Mouse (Mus musculus): ENCODE results near the gene Inhbc.
A peak's percentile ranks its signal among the peaks of the same experiment; 100 is the strongest.

Inhbc gene

DNA sequence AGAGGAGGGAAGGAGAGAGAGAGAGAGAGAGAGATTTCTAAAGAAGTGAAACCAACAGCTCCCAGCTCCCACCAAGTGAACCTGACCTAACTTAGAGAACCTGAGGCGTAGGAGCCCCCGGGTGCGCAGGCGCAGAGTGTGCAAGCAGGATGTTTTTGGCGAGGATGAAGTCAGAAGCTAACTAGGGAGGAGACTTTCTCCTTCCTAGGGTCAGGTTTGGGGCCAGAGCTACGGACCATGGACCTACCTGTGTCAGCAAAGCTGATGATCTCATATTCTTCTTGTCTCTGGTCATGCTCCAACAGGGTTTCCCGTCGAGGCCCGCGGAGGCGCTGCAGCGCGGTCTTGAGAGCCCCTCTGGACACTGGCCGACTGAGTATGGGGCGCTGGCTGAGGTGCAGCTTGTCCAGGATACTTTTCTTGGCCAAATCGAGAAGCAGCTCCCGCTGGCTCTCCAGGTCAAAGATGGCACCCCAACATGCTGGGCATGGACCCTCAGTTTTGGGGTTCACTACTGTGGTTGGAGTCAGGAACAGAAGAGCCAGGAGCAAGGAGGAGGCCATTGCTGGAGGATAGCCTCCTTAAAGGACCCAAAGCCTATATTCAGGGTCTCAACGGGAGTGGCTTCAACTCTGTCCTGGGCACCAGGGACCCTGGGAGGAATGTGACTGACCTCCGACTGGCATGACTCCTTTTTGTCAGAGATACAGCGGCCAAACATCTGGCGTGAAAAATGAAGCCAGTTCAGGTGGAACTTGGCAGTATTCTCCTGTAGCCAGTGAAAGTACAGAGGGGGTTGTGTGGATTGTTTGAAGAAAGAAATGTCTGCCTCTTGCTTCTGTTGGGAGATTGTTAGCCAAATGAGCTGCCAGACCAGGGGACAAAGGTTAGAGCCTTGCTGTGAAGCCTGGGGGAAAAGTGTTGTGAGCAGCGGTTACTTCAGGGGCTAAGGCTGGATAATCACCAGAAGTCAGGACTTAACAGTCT, at the start of gene Inhbc:
Inhbc (minus strand) TSS at position 598 of the 987 bp plus-strand sequence.
- no peak for DNase-seq (ENCODE audit: low read depth)

DNA sequence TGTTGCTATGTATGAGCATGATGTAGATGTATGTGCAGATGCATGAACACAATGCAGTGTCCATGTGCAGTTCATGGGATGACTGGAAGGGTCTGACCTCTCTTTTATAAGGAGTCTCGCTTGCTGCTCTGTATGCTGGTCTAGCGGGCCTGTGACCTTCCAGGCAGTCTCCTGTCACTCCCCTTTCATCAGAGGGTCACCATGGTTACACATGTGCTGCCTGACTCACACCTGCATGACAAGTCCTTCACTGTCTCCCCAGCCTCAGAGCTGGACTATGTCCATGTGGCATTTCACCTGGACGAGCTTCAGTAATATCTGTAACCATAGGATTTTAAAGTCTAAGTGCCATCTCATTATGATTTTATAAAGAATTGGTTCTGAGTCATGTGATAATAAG, 43.9 kb upstream of the Inhbc start:
- DNase-seq (ENCODE audit: low read depth) = no peak

DNA sequence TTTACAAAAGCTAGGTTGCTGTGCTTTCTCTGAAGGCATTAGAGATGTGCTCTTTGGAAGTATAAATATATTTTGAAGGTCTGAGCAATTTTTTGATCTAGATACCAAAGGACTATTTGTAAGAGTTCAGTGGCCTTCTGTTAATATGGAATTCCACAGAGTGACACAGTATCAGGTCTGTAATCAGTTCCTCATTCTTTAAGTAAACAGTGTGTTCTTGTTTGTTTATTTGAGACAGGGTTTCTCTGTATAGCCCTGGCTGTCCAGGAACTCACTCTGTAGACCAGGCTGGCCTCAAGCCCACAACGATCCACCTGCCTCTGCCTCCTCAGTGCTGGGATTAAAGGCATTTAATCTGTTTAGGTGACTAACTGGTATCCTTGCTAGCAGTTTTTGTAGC, 43.4 kb upstream of the Inhbc start:
- no peak for DNase-seq (ENCODE audit: low read depth)

DNA sequence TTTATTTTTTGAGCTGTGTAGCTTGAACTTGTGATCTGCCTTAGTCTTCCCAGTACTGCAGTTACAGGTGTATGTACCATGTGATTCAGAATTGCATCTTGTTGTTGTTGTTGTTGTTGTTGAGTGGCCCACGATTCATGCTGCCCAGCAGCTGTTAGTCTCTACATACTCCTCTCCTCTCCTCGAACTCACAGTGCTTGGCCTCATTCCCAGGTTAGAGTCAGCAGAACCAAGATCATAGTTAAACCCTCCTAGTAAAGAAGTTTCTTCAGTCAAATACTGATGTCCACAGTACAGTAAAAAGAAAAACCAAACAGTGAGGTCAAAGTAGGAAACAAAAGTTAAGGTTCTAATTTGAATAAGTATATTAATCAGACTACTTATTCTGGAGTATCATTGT, 42.5 kb upstream of the Inhbc start:
- no peak for DNase-seq (ENCODE audit: low read depth)

DNA sequence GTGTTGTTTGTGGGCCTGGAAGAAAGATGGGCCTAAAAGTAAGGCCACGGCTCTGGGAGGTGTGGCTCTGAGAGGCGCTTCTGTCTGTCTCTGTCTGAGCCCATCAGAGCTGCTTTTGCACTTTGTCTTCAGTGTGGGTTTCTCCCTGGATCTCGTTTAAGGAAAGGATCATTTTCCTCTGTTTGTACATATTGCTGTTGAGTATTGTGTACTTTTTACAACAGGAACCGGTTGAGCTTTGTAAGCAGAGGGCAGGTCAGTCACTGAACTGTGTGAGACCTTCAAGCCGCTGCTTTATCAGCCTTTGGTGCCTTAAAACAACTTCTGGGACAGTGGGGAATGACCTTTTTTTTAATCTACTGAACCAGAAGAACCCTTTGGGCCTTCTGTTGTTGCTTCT, 41.9 kb upstream of the Inhbc start:
- no peak for DNase-seq (ENCODE audit: low read depth)

DNA sequence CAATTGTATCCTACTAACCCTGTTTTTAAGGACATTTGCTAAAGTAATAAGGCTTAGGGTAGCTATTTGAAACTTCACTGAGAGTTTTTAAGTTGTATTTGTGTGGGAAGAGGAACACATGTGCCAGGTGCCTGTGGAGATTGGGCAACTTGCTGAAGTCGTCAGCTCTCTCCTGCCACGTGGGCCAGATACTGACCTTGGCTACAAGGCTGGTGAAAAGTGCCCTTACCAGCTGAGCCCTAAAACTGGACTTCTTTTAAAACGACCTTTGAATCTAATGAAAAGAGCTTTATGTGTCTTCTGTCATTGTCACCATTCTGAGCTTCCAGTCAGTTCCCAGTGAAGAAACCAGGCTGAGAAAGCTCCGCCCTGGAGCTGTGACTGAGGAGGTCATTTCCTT, 37.2 kb upstream of the Inhbc start:
- no peak for DNase-seq (ENCODE audit: low read depth)

DNA sequence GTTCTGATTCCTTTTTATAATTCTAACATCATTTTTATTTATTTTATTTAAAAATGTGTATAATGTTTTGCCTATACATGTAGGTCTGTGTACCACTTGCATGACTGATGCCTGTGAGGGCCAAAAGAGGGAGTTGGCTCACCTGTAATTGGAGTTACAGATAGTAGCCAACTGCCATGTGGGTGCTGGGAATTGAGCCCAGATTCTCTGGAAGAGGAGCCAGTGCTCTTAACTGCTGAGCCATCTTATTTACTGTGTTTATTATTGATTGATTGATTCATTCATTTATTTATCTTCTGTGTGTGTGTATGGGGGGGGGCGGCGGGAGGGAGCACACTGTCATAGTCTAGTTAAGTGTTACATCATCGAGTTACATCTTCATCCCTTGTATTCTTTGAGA, 34.5 kb upstream of the Inhbc start:
- DNase-seq (ENCODE audit: low read depth) = no peak

DNA sequence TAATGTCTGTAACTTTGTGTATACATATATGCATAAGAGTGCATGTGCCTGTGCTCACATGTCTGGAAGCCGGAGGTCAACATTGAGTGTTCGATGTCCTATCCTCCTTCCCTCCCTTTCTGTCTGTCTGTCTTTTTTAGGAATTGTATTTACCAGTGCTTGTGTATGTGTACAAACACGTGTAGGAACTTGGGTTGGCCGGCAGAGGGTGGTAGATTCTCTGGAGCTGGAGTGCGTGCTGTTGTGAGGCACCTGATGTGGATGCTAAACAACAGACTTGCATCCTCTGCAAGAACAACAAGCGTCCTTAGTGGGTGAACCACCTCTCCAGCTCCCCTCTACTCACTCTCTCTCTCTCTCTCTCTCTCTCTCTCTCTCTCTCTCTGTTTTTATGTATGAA, 21.5 kb upstream of the Inhbc start:
- DNase-seq (ENCODE audit: low read depth) = no peak

DNA sequence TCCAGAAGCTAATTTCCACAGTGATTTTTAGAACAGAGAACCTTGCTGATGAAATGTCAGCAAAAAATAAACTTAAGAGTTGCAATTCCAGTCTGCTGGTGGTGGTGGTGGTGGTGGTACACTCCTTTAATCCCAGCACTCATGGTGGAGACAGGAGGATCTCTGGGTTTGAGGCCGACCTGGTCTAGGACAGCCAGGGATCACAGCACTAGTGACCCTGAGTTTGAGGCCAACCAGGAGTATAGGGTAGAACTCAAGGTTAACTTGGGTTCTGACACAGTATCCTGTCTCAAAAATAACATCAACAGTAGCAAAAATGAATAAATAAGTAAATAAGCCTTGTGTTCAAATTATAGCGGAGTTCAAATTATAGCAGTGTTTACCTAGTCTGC, 11.5 kb upstream of the Inhbc start:
- DNase-seq (ENCODE audit: low read depth) = no peak

DNA sequence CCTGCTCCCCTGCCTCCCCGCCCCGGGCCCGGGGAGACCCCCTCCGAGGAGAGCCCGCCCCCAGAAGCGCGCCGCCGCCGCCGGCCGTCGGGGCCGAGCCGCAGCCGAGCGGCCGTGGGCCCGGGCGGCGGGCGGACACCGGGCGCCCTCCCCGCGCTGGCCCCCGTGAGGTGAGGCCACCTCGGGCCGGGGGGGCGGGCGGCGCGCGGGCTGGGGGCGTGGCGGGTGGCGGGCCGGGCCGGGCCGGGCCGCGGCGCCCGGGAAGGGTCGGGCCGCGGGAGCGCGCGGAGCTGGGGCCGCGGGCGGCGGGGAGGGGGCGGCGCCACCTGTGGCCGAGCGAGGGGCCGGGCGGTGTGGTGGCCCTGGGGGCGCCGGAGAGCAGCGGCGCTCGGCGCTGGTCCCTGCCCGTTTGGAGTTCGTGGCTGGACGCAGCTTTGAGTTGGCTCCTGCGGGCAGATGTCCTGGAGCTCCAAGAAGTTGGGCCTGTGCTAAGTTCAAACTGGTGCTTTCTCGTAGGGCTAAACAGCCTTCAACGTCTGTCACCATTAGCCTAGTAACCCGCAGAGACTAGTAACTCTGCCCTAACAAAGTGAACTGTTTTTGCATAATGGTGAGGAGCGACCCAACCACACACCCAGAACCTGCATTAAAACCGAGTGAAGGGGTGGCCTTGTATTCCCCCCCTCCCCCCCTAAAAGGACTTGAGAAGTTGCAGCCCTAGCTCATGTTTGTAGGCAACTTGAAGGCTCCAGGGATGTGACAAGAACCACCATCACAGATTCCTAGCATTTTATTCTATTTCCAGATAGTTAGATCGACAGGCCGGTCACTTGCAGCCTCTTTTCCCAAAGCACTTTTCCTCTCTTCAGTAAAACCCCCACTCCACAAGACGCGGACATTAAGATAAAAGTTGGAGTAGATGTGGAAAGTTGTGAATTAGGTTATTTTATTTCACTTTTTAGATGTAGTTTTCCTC, 10.8 kb upstream of the Inhbc start:
- DNase-seq (ENCODE audit: low read depth) = peak; percentile 28

DNA sequence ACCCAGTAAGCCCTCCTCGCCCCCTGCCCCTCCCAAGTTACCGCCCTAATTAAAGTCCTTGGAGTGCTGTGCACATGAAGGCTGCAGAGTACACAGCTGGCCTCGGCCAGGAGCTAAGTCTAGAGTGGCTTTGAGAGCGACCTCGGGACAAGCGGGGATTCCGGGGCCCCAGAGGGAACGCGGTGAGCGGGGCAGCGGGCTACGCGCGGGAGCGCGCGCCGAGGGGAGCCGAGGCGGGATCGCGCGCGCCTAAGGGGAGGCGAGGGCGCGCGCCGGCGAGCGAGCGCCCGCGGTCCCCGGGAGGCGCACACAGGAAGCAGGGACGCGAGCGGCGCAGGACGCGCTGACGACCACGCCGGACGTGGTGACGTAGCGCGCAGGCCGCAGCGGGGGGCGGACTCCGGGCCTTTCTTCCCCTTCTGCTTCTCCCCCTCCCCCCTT, 10.0 kb upstream of the Inhbc start, which contains the start of gene R3hdm2:
R3hdm2 (plus strand) TSS at position 77 of the 441 bp plus-strand sequence.
- peak; percentile 75 for DNase-seq (ENCODE audit: low read depth)

DNA sequence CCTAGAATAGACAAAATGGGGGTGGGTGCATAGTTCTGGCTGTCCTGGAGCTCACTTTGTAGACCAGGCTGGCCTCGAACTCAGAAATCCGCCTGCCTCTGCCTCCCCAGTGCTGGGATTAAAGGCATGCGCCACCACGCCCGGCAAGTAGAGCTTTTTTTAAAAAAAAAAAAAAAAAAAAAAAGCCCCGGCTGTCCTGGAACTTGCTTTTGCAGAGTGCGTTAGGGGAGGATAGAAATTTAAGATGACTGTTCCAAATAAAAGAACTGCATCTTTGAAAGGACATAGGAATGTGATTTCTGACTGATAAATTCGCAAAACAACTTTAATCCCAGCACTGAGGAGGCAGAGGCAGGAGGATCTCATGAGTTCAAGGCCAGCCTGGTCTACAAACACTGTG, 9.4 kb upstream of the Inhbc start:
- no peak for DNase-seq (ENCODE audit: low read depth)

DNA sequence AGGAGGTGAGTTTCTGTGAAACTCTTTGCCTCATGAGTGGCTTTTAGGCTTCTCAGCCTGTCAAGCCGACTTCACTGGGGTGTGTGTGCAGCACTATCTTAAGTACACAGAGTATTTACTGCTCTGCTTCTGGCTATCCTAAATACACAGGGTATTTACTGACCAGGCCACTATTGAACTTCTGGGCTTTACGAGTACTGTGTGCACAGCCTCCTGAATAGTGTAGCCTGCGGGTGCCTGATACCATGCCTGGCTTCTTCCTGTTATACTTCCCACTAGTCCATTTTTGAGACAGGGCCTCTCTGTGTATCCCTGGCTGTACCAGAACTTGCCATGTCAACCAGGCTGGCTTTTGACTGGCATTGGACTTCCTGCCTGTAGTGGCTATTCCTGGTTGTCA, 7.5 kb upstream of the Inhbc start:
- DNase-seq (ENCODE audit: low read depth) = no peak

DNA sequence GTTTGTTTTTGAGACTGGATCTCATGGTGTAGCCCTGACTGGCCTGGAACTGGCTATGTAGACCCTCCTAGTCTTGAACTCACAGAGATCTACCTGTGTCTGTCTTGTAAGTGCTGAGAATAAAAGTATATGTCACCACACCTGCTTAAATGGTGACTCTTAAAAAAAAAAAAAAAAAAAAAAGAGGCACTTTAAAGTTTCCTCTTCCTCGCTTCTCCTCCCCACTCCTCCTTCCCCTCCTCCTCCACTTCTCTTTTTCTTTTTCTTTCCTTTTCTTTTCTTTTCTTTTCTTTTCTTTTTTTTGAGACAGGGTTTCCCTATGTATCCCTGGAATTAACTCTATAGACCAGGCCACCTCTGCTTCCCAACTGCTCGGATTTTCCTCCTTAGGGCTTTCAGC, 792 bp upstream of the Inhbc start:
- no peak for DNase-seq (ENCODE audit: low read depth)

DNA sequence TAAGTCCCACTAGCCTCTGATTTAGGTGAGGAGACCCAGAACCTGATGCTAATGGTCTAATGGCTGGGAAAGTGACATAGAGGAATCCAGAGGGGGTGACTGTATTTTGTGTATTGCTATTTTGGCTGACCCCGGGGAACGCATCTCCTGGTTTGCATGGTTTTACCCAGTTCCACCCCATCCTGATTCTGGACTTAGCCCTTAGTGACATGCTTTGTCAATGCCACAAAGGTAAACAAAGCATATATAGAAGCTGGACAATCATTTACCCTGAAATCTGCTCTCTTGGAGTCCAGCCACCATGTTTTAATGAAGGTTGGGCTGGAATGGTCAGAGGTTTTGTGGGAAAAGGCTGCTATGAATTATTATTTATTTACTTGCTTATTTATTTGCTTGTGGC, 2.0 kb downstream of the Inhbc start:
- DNase-seq (ENCODE audit: low read depth) = no peak

DNA sequence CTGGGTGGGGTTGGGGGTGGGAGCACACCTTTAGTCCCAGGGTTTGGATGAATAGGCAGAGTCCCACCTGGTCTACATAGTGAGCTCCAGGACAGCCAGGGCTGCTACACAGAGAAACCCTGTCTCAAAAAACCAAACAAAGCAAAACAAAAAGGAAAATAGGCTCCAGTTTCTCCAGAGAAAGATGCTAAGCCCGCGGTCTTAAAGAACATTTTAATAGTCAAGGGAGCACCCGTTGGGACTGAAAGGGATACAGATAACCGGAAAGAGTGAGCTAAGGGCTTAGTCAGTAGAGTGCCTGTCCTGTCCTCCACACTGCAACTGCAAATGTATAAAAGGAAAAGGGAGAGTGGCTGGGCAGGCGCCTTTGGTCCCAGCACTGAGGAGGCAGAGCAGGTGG, 3.1 kb downstream of the Inhbc start:
- no peak for DNase-seq (ENCODE audit: low read depth)

DNA sequence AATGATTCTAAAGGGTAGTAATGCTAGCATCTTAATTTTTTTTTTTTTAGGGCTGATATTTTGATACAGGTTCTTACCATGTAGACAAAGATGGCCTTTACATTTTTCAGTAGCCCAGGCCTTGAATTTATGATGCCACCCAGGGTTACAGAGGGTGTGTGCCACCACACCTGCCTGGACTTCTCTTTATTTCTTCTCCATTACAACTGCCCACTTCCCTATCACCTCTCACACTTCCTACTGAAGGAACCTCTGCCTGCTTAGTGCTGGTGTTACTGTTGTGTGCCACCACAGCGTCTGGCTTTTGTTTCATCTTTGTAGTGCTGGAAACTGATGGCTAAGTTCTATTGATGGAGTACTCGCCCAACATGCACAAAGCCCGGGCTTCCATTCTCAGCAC, 9.5 kb downstream of the Inhbc start:
- DNase-seq (ENCODE audit: low read depth) = no peak

DNA sequence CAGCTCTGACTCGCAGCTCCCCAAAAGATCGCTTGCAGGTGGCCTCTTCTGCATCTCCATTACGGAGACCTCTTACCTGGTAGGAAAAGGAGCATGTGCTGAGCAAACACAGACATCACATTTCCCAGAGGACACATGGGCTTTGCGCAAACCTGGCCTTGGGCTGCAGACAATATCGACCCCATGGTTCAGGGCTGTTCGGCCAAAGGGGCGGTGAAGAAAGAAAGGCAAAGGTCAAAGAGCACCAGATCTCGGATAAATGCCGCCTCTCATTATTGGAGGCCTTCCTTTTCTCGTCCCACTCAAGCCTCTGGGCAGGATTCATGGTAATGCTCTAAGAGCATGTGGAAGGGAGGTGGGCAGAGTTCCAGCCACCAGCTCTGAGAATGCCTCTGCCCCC, 14.9 kb downstream of the Inhbc start:
- DNase-seq (ENCODE audit: low read depth) = no peak

DNA sequence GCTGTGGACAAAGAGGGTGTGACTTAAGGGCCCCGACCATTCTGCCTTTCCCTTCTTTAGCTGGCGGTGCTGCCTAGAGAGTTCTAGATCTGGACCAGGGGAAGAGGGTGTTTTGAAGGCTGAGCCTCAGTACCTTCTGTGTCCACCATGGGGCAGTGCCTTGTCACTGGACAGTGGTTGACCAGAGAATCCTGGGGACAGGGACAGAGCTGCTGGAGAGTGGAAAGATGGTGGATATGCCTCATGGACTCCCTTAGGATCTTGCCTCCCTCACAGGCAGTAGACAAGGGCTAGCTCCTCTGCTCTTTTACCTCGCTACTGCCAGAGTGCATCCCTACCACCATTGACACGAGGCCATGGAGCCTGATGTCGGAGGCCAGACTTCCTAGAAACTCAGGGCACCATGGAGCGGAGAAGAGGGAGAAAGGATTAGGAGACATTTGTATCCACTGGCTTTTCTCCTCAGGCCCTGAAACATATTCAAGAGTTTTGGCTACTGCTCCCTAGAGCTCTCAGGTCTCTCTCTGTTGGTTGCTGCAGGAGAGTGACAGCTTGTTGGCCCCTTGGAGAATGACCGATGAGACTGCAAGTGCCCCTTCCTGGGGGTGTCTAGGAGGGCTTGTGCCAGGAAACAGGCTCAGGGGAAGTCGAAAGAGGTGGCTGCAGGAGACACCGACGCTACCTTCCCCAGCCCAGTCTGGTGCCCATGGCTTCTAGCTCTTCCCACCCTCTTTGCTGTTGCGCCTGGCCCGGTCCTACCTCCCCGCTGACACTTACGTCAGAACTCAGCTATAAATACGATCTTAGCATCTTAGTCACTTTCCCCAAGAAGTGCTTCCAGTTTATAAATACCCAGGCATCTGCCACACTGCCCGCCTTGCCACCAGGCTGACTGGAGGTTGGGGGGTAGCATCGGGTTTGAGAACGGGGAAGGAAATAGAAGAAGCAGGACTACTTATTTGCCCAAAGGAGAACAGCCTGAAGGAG, 16.0 kb downstream of the Inhbc start, which contains the start of gene Inhbe:
Inhbe (minus strand) TSS at position 503 of the 987 bp plus-strand sequence.
- DNase-seq (ENCODE audit: low read depth) = no peak

DNA sequence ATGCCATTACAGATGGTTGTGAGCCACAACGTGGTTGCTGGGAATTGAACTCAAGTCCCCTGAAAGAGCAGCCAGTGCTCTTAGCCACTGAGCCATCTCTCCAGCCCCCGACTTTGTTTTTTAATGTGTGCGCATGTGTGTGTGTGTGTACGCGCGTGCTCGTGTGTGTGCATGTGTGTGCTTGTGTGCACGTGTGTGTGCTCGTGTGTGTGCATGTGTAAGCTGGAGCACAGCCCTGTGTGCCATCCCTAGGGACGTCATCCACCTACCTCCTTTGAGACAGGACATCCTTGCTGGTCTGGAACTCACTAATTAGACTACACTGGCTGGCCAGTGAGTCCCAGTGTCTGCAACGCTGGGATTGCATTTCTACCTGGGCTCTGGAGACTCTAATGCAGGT, 17.5 kb downstream of the Inhbc start:
- no peak for DNase-seq (ENCODE audit: low read depth)

DNA sequence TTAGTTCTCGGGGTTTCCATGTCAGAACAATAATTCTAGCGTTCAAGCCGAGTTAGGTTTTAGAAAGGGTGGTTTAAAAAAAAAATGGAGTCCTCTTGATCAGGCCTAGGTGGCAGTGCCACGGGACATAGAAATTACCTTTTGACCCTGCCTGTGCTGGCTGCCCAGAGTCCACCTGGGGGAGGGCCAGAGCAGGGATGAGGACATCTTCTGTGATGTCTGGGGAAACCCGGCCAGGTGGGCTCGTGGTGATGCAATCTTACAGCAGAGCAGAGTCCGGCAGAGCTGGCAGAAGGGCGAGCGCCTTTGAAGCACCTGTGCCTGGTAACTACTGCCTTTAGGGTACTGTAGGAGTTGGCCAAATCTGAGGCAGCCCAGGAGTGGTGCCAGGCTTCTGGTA, 18.0 kb downstream of the Inhbc start:
- DNase-seq (ENCODE audit: low read depth) = no peak
